Mouse (Mus musculus): ENCODE measurements around the gene Mif4gd. TPM values are rescaled to one million over a fixed set of nuclear protein-coding genes. Genes with fewer than 3 reads are reported as not detected.

The Mif4gd gene
- total and polyA plus RNA-seq, 3 experiments = 32.4 to 49.9 (median 43.6) TPM

GRCm38 (mm10) chr11:115595209-115595608 is 17.6 kb downstream of the Mif4gd start:
- no peak for ATAC-seq (ENCODE audit: extremely low read depth, insufficient number of reproducible peaks, low FRiP score, poor library complexity, severe bottlenecking)
- Histone ChIP-seq H3K9me3 (replicated peaks) (no peaks in the 10 kb centered on the region), H3K4me1 (ENCODE audit: insufficient read depth, low read depth, low read length) (peaks cover 47% of the 10 kb centered on the region), H3K4me3 (ENCODE audit: low read depth, low read length) (no peak overlapping the region), H3K27me3 (ENCODE audit: insufficient read depth, low read length) (no peaks in the 10 kb centered on the region), H3K36me3 (replicated peaks) (peaks cover 88% of the 10 kb centered on the region)
- no peak for DNase-seq (ENCODE audit: low spot score)
- no peak for TF ChIP-seq GATA1 (IDR thresholded peaks at IDR 0.05; ENCODE audit: borderline replicate concordance, low read length)
- TF ChIP-seq CTCF (IDR thresholded peaks at IDR 0.05; ENCODE audit: low read depth, low read length) = no peak
- no peak for TF ChIP-seq TAL1 (conservative IDR thresholded peaks at IDR 0.05; ENCODE audit: low read depth, low read length)
- no peak for TF ChIP-seq POLR2AphosphoS5 (IDR thresholded peaks at IDR 0.05; ENCODE audit: insufficient replicate concordance, low read depth, low read length)
- no peak for TF ChIP-seq GATA2 (IDR thresholded peaks at IDR 0.05; ENCODE audit: borderline replicate concordance, low read depth, low read length)

GRCm38 (mm10) chr11:115590526-115591075 is 22.2 kb downstream of the Mif4gd start:
- no peaks in the 10 kb centered on the region for H3K9me3 ChIP-seq (replicated peaks)
- peaks cover 25% of the 10 kb centered on the region for H3K4me1 ChIP-seq (ENCODE audit: insufficient read depth, low read depth, low read length)
- DNase-seq (ENCODE audit: low spot score) (no peak), ATAC-seq (ENCODE audit: extremely low read depth, insufficient number of reproducible peaks, low FRiP score, poor library complexity, severe bottlenecking) (no peak)
- H3K36me3 ChIP-seq (replicated peaks) = peaks cover 96% of the 10 kb centered on the region
- TF ChIP-seq GATA2 (IDR thresholded peaks at IDR 0.05; ENCODE audit: borderline replicate concordance, low read depth, low read length) (no peak), CTCF (IDR thresholded peaks at IDR 0.05; ENCODE audit: low read depth, low read length) (no peak), POLR2AphosphoS5 (IDR thresholded peaks at IDR 0.05; ENCODE audit: insufficient replicate concordance, low read depth, low read length) (no peak)
- H3K4me3 ChIP-seq (ENCODE audit: low read depth, low read length) = no peak overlapping the region
- no peaks in the 10 kb centered on the region for H3K27me3 ChIP-seq (ENCODE audit: insufficient read depth, low read length)

- no peak overlapping the region for H3K4me3 ChIP-seq (ENCODE audit: low read depth, low read length)
- no peak for ATAC-seq (ENCODE audit: extremely low read depth, insufficient number of reproducible peaks, low FRiP score, poor library complexity, severe bottlenecking)
- no peaks in the 10 kb centered on the region for H3K27me3 ChIP-seq (ENCODE audit: insufficient read depth, low read length)
- no peak for DNase-seq (ENCODE audit: low spot score)
- peaks cover 28% of the 10 kb centered on the region for H3K4me1 ChIP-seq (ENCODE audit: insufficient read depth, low read depth, low read length)
- H3K9me3 ChIP-seq (replicated peaks) = no peaks in the 10 kb centered on the region
- TF ChIP-seq CTCF (IDR thresholded peaks at IDR 0.05; ENCODE audit: low read depth, low read length) (no peak), TAL1 (conservative IDR thresholded peaks at IDR 0.05; ENCODE audit: low read depth, low read length) (no peak), POLR2AphosphoS5 (IDR thresholded peaks at IDR 0.05; ENCODE audit: insufficient replicate concordance, low read depth, low read length) (no peak), GATA1 (IDR thresholded peaks at IDR 0.05; ENCODE audit: borderline replicate concordance, low read length) (no peak), GATA2 (IDR thresholded peaks at IDR 0.05; ENCODE audit: borderline replicate concordance, low read depth, low read length) (no peak)
- peaks cover 98% of the 10 kb centered on the region for H3K36me3 ChIP-seq (replicated peaks)
Observed at GRCm38 (mm10) chr11:115587984-115588383, 24.8 kb downstream of the Mif4gd start.

- no peak for DNase-seq (ENCODE audit: low spot score)
- TF ChIP-seq POLR2AphosphoS5 (IDR thresholded peaks at IDR 0.05; ENCODE audit: insufficient replicate concordance, low read depth, low read length) (no peak), CTCF (IDR thresholded peaks at IDR 0.05; ENCODE audit: low read depth, low read length) (no peak), TAL1 (conservative IDR thresholded peaks at IDR 0.05; ENCODE audit: low read depth, low read length) (no peak), GATA1 (IDR thresholded peaks at IDR 0.05; ENCODE audit: borderline replicate concordance, low read length) (no peak), GATA2 (IDR thresholded peaks at IDR 0.05; ENCODE audit: borderline replicate concordance, low read depth, low read length) (no peak)
- peaks cover 28% of the 10 kb centered on the region for H3K4me1 ChIP-seq (ENCODE audit: insufficient read depth, low read depth, low read length)
- H3K27me3 ChIP-seq (ENCODE audit: insufficient read depth, low read length) = no peaks in the 10 kb centered on the region
- no peaks in the 10 kb centered on the region for H3K9me3 ChIP-seq (replicated peaks)
- H3K4me3 ChIP-seq (ENCODE audit: low read depth, low read length) = no peak overlapping the region
- ATAC-seq (ENCODE audit: extremely low read depth, insufficient number of reproducible peaks, low FRiP score, poor library complexity, severe bottlenecking) = no peak
- H3K36me3 ChIP-seq (replicated peaks) = peaks cover 98% of the 10 kb centered on the region
Observed at GRCm38 (mm10) chr11:115586403-115586802, 26.4 kb downstream of the Mif4gd start.

- DNase-seq (ENCODE audit: low spot score) (no peak), ATAC-seq (ENCODE audit: extremely low read depth, insufficient number of reproducible peaks, low FRiP score, poor library complexity, severe bottlenecking) (no peak)
- no peak overlapping the region for H3K4me3 ChIP-seq (ENCODE audit: low read depth, low read length)
- TF ChIP-seq GATA1 (IDR thresholded peaks at IDR 0.05; ENCODE audit: borderline replicate concordance, low read length) (no peak), POLR2AphosphoS5 (IDR thresholded peaks at IDR 0.05; ENCODE audit: insufficient replicate concordance, low read depth, low read length) (0 out of 2 replicates have a peak, but pooled peaks have one; percentile 66)
- H3K36me3 ChIP-seq (replicated peaks) = peaks cover 98% of the 10 kb centered on the region
- H3K9me3 ChIP-seq (replicated peaks) = no peaks in the 10 kb centered on the region
- peaks cover 21% of the 10 kb centered on the region for H3K4me1 ChIP-seq (ENCODE audit: insufficient read depth, low read depth, low read length)
- no peaks in the 10 kb centered on the region for H3K27me3 ChIP-seq (ENCODE audit: insufficient read depth, low read length)
Observed at GRCm38 (mm10) chr11:115585573-115586100, 27.1 kb downstream of the Mif4gd start.

GRCm38 (mm10) chr11:115584376-115585073 is 28.2 kb downstream of the Mif4gd start:
- no peak for TF ChIP-seq GATA2 (IDR thresholded peaks at IDR 0.05; ENCODE audit: borderline replicate concordance, low read depth, low read length)
- TF ChIP-seq POLR2AphosphoS5 (IDR thresholded peaks at IDR 0.05; ENCODE audit: insufficient replicate concordance, low read depth, low read length) = 0 out of 2 replicates have a peak, but pooled peaks have one; percentile 57
- no peaks in the 10 kb centered on the region for H3K9me3 ChIP-seq (replicated peaks)
- ATAC-seq (ENCODE audit: extremely low read depth, insufficient number of reproducible peaks, low FRiP score, poor library complexity, severe bottlenecking) = no peak
- no peak for DNase-seq (ENCODE audit: low spot score)
- H3K27me3 ChIP-seq (ENCODE audit: insufficient read depth, low read length) = no peaks in the 10 kb centered on the region
- H3K4me3 ChIP-seq (ENCODE audit: low read depth, low read length) = no peak overlapping the region
- H3K36me3 ChIP-seq (replicated peaks) = peaks cover 95% of the 10 kb centered on the region
- peaks cover 15% of the 10 kb centered on the region; the same call in 1 of the 2 replicates for H3K4me1 ChIP-seq (ENCODE audit: insufficient read depth, low read depth, low read length)

Data from G1E (cell line).